Mouse (Mus musculus) cortical plate, adult 2 months (tissue): ENCODE measurements at regions not wholly inside any gene's neighbourhood (a gene's known extent, or its start where the extent isn't known, plus 50 kb on each side); places are given as distances from the start of the nearest gene placed in this dataset.

Source experiments
- CTCF ChIP-seq: fragments of 200-500 bp; IDR thresholded peaks from 2 replicates; pipeline ENCODE4 v1.5.1; 2011; ENCODE audit warnings: mild to moderate bottlenecking, control low read depth, low read length; ENCODE audit not compliant: insufficient read depth; ENCODE audit errors: extremely low read depth
- POLR2A ChIP-seq: fragments of 200-500 bp; IDR thresholded peaks from 2 replicates; pipeline ENCODE4 v1.6.1; 2011; ENCODE audit warnings: mild to moderate bottlenecking, low read length, control low read depth; ENCODE audit not compliant: insufficient read depth; ENCODE audit errors: extremely low read depth

- TF ChIP-seq CTCF (no peak), POLR2A (no peak)
Measured at GRCm38 (mm10) chr1:72005956-72006355, 206.2 kb downstream of the Mreg start.
